Mouse (Mus musculus) stomach, embryonic 15.5 days (tissue): ENCODE measurements at regions not wholly inside any gene's neighbourhood (a gene's known extent, or its start where the extent isn't known, plus 50 kb on each side); places are given as distances from the start of the nearest gene placed in this dataset.
"Not testable (repeated sequence)": the region's sequence is repeated elsewhere in the genome, so short reads cannot be mapped to it uniquely, and the experiment has no call there.

Experiments
- ATAC-seq: fragments of 200-750 bp; cut with Nextera tagmentation; 2 replicates; pipeline ENCODE4 v1.8.0; 2017; ENCODE audit warnings: low read depth, moderate number of reproducible peaks, moderate TSS enrichment; ENCODE audit not compliant: insufficient read depth, low FRiP score
- H3K27ac ChIP-seq: fragments of 300-500 bp; sonication (generic); 2 replicates; pipeline ENCODE4 v1.5.1; 2015; ENCODE audit warnings: mild to moderate bottlenecking, inconsistent platforms
- H3K27me3 ChIP-seq: fragments of 300-500 bp; sonication (generic); replicated peaks from 2 replicates; pipeline ENCODE4 v1.6.1; 2015; ENCODE audit warnings: inconsistent platforms
- H3K36me3 ChIP-seq: fragments of 300-500 bp; sonication (generic); 2 replicates; pipeline ENCODE4 v1.6.1; 2015; ENCODE audit warnings: inconsistent platforms
- H3K4me1 ChIP-seq: fragments of 300-500 bp; sonication (generic); 2 replicates; pipeline ENCODE4 v1.6.1; 2015; ENCODE audit warnings: inconsistent platforms
- H3K4me2 ChIP-seq: fragments of 300-500 bp; sonication (generic); 2 replicates; pipeline ENCODE4 v1.6.1; 2015; ENCODE audit warnings: mild to moderate bottlenecking, inconsistent platforms
- H3K4me3 ChIP-seq: fragments of 300-500 bp; sonication (generic); replicated peaks from 2 replicates; pipeline ENCODE4 v1.5.1; 2015; ENCODE audit warnings: inconsistent platforms
- H3K9ac ChIP-seq: fragments of 300-500 bp; sonication (generic); 2 replicates; pipeline ENCODE4 v1.6.1; 2015; ENCODE audit warnings: inconsistent platforms
- H3K9me3 ChIP-seq: fragments of 300-500 bp; sonication (generic); 2 replicates; pipeline ENCODE4 v1.6.1; 2016; ENCODE audit warnings: inconsistent platforms
- WGBS: fragments of 180-500 bp; shearing (Covaris S2); methylation state at CpG from one replicate; pipeline ENCODE4 v1.1.7; 2015; 5-methylcytosine and 5-hydroxymethylcytosine counted together

GRCm38 (mm10) chr12:29367741-29368106, 160.5 kb upstream of the Myt1l start:
- H3K36me3 ChIP-seq, ATAC-seq, H3K27ac ChIP-seq, H3K9ac ChIP-seq, H3K9me3 ChIP-seq, H3K4me1 ChIP-seq, H3K4me3 ChIP-seq, H3K27me3 ChIP-seq: not testable (repeated sequence)
- 13% methylated on average over 3 of the region's 3 CpGs for WGBS
- peak overlapping the region; percentile 40 for H3K4me2 ChIP-seq

DNA sequence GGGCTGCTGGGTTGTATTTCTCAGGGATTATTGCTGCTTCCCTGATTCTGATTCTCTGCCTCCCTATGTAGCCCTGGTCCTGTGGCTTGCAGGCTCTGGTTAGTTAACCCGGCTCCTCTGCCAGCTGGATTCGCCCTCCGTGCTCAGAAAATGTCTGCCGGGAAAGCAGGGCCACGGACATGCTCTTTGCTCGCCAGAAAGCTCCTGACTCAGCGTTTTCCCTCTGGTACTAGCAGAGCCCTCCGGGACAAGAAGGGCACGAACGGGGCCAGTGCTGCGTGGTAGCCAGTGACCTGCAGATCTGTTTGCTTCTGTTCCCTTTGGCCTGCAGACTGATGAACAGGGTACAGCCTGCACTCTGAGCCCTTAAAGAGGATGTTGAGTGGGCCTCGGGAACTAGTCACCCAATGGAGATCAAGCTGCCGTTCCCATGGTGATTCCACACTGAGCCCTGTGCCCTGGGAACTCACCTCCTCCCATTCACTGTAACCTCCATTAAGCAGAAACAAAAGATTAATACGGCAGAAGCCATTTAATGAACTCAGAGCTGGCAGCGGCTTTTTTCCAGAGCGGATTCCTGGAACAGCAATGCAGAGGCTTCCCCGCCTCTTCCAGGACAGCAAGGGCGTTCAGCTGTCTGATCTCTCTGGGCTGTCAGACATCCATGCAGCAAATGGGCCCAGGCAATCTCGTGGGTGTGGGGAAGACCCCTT, 159.9 kb upstream of the Myt1l start:
- peak overlapping the region; percentile 40 for H3K4me2 ChIP-seq
- no peaks in the 10 kb centered on the region for H3K27me3 ChIP-seq
- no peaks in the 10 kb centered on the region for H3K36me3 ChIP-seq
- no peak overlapping the region for H3K27ac ChIP-seq
- peaks cover 6% of the 10 kb centered on the region; the same call in 1 of the 2 replicates for H3K4me1 ChIP-seq
- H3K4me3 ChIP-seq: no peak overlapping the region
- no peak for ATAC-seq
- WGBS: 20% methylated on average over 19 of the region's 19 CpGs
- no peak overlapping the region for H3K9ac ChIP-seq
- H3K9me3 ChIP-seq: no peaks in the 10 kb centered on the region

DNA sequence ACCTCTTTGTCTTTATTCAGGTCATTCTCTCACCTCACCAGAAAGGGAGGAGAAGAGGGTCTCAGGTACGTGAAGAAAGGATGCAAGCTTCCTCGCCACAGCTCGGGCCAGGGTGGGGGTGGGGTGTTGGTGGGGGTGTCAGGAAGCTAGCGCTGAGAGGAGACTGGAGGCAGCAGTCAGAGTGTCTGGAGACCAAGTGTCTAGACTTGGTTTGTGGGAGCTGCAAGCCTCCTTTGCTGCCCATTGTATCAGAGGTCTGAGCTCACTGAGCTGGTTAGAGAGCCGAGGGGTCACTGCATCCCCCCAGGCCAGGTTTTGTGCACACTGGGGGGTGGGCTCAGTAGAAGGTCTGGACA, 159.4 kb upstream of the Myt1l start:
- no peak overlapping the region for H3K4me3 ChIP-seq
- no peaks in the 10 kb centered on the region for H3K36me3 ChIP-seq
- H3K27ac ChIP-seq: no peak overlapping the region
- no peaks in the 10 kb centered on the region for H3K9me3 ChIP-seq
- no peak overlapping the region for H3K9ac ChIP-seq
- H3K27me3 ChIP-seq: no peaks in the 10 kb centered on the region
- no peak for ATAC-seq
- WGBS: 37% methylated on average over 5 of the region's 5 CpGs
- peaks cover 6% of the 10 kb centered on the region; the same call in 1 of the 2 replicates for H3K4me1 ChIP-seq
- H3K4me2 ChIP-seq: peak overlapping the region; percentile 40

- Histone ChIP-seq H3K4me1 (no peaks in the 10 kb centered on the region), H3K27me3 (no peaks in the 10 kb centered on the region), H3K4me2 (no peak overlapping the region), H3K9me3 (no peaks in the 10 kb centered on the region), H3K27ac (no peak overlapping the region), H3K9ac (no peak overlapping the region), H3K36me3 (no peaks in the 10 kb centered on the region), H3K4me3 (no peak overlapping the region)
- no peak for ATAC-seq
- WGBS: 80% methylated on average over 5 of the region's 5 CpGs
These were observed 136.4 kb upstream of the Myt1l start for GRCm38 (mm10) chr12:29391756-29392155.

GRCm38 (mm10) chr12:29394271-29394670, 133.9 kb upstream of the Myt1l start:
- no peaks in the 10 kb centered on the region for H3K4me1 ChIP-seq
- H3K27me3 ChIP-seq: no peaks in the 10 kb centered on the region
- WGBS: 79% methylated on average over 1 of the region's 1 CpGs
- H3K36me3 ChIP-seq: no peaks in the 10 kb centered on the region
- H3K4me3 ChIP-seq: no peak overlapping the region
- no peak overlapping the region for H3K4me2 ChIP-seq
- no peak for ATAC-seq
- no peaks in the 10 kb centered on the region for H3K9me3 ChIP-seq
- H3K27ac ChIP-seq: no peak overlapping the region
- no peak overlapping the region for H3K9ac ChIP-seq

DNA sequence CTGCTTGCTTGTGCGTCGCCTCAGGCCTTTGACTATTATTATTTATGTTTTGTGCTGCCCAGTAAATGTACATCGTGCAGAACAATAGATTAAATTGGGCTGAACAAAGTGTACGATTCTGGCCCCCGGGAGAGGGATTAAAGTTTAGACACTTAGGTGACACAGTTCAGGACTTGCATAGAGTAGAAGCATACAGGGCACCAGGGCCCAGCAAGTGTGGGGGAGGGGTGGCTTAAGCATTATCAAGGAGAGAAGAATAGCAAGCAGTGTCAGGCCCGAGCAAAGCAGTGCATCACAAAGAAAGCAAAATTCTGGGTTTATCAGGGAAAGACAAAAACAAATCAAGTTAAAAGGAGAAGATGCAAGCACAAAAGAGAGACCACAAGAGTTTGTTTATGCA, 133.3 kb upstream of the Myt1l start:
- no peak for ATAC-seq
- Histone ChIP-seq H3K9me3 (no peaks in the 10 kb centered on the region), H3K4me2 (no peak overlapping the region), H3K27ac (no peak overlapping the region), H3K27me3 (no peaks in the 10 kb centered on the region), H3K4me3 (no peak overlapping the region), H3K9ac (no peak overlapping the region), H3K36me3 (no peaks in the 10 kb centered on the region), H3K4me1 (no peaks in the 10 kb centered on the region)
- WGBS: 68% methylated on average over 6 of the region's 6 CpGs

DNA sequence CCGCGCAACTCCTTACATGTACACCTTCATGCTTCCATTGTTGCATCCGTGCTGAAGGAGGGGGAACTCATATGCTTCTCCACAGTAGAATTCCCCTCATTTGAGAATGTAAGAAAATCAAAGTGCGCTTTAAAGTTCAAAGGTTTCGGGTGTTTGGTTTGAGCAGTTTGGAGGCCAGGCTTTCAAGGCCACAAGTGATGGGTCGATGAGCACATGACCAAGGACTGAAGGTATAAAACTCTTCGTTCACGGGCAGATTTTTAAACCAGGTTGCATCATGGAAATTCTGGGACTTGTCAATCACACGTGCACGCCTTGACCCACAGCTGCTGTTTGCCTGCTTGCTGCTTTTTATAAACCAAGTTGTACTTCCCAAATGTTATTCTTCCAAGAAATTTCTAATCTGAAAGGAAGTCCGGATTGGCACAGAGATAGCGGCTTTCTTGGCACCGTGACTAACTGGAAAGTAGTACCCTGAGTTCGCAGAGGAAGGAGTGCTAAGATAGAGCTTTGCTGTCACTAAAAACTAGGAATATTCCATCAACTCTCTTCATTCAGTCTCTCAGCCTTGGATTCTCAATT, 132.7 kb upstream of the Myt1l start:
- H3K4me3 ChIP-seq: no peak overlapping the region
- H3K4me2 ChIP-seq: no peak overlapping the region
- H3K4me1 ChIP-seq: no peaks in the 10 kb centered on the region
- H3K9me3 ChIP-seq: no peaks in the 10 kb centered on the region
- H3K27me3 ChIP-seq: no peaks in the 10 kb centered on the region
- H3K27ac ChIP-seq: no peak overlapping the region
- no peak overlapping the region for H3K9ac ChIP-seq
- 83% methylated on average over 14 of the region's 14 CpGs for WGBS
- ATAC-seq: no peak
- H3K36me3 ChIP-seq: no peaks in the 10 kb centered on the region

DNA sequence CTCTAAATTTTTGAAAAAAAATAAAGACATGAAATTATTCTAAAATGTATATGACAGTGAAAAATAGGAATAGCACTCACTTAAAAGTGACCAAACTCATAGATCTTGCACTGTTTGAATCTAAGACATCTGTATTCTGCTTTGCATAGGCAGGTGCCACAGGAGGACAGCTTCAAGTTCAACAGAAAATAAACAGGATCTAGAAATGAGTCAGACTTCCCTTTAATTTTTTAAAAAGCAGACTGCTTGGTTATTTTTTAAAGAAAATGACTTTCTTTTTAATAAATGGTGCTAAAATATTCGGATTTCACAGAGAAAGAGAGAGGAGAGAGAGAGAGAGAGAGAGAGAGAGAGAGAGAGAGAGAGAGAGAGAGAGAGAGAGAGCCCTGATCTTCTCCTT, 123.8 kb upstream of the Myt1l start:
- 8% methylated on average over 1 of the region's 1 CpGs for WGBS
- no peak overlapping the region for H3K4me2 ChIP-seq
- no peaks in the 10 kb centered on the region for H3K27me3 ChIP-seq
- no peaks in the 10 kb centered on the region for H3K4me1 ChIP-seq
- H3K4me3 ChIP-seq: no peak overlapping the region
- H3K27ac ChIP-seq: no peak overlapping the region
- no peak for ATAC-seq
- no peaks in the 10 kb centered on the region for H3K36me3 ChIP-seq
- H3K9me3 ChIP-seq: no peaks in the 10 kb centered on the region
- H3K9ac ChIP-seq: no peak overlapping the region

DNA sequence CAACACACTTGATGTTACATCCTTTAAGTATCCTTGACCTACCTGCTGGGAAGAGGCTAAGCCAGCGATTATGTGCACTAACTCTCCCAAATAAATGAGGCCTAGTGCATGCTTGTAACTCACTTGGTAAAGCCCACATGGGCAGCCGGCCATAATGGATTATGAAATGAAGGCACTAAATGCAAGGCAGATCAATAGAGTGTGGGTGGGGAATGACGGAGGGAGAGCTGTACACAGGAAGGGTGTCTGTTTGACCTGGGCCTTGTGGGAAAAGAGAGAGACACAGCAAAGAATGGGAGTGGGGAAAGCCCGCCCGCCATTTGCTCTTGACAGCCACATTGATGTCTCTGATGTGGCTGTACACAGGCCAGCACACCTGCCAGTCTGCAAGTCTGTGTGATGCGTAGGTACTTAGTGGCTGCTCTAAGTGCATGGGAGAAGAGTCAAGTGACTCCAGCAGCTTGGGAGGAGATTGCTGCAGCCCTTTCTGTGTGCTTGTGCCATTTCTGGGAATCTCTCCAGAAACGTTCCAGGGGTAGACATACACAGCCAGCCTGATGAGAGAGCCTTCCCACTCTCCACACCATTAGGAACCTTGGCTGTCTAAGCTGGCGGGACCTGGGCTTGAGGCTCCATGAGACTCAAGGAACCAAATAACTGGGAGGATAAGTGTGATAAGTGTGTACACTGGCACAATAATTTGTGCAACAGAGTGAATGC, 118.7 kb upstream of the Myt1l start:
- Histone ChIP-seq H3K27ac (no peak overlapping the region), H3K4me2 (no peak overlapping the region), H3K4me1 (no peaks in the 10 kb centered on the region), H3K4me3 (no peak overlapping the region), H3K27me3 (no peaks in the 10 kb centered on the region), H3K9me3 (no peaks in the 10 kb centered on the region), H3K36me3 (no peaks in the 10 kb centered on the region), H3K9ac (no peak overlapping the region)
- no peak for ATAC-seq
- WGBS: 81% methylated on average over 8 of the region's 8 CpGs

DNA sequence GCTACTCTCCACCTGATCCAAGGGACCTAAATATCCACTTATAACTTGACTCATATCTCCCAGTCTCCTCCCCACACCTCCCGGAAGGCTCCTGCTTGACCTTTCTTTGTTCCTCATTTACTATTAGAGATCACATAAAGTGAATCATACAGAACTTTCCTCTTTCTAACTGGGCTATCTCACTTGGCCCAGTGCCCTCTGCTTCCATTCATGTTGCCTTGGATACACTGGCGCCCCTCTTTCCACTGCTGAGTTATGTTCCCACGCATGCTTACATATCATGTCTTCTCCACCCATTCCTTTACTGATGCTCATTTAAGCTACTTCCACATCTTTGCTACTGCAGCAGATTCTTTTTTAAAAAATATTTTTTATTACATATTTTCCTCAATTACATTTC, 94.2 kb upstream of the Myt1l start:
- no peaks in the 10 kb centered on the region for H3K27me3 ChIP-seq
- H3K9ac ChIP-seq: no peak overlapping the region
- no peaks in the 10 kb centered on the region for H3K36me3 ChIP-seq
- no peaks in the 10 kb centered on the region for H3K9me3 ChIP-seq
- H3K4me1 ChIP-seq: no peaks in the 10 kb centered on the region
- no peak overlapping the region for H3K4me2 ChIP-seq
- no peak overlapping the region for H3K27ac ChIP-seq
- 84% methylated on average over 3 of the region's 3 CpGs for WGBS
- no peak overlapping the region for H3K4me3 ChIP-seq
- no peak for ATAC-seq

DNA sequence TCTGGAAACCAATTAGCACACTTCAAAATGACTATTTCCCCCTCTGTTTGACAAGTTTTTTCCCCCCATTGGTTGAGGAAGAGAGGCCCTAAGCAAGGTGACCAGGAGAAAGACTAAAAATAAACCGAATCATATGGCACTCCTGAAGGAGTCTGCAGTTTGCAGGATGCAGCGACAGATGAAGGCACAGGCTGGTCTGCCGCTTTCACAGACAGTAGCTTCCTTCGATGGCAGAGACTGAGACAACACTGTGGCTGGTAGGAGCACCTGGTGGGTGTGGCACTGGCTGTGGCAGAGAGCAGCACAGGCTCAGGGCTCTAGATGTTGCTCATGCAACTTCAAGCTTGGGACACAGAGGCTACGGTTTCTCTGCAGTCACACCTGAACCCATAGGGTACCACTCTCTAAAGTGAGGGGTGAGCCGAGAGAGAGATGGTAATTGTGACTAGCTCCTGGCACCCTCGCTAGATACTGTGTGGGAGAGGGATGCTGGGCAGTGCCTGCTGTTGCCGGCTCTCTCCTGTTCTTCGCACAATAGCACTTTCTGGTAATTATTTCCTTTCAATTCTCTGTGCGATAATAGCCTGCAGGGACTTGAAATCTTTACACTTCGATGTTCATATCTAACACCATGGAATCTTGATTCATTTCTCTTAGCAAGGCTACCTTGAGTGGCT, 88.7 kb upstream of the Myt1l start:
- Histone ChIP-seq H3K4me3 (no peak overlapping the region), H3K27ac (no peak overlapping the region), H3K4me1 (no peaks in the 10 kb centered on the region), H3K36me3 (no peaks in the 10 kb centered on the region), H3K27me3 (no peaks in the 10 kb centered on the region), H3K4me2 (no peak overlapping the region), H3K9me3 (no peaks in the 10 kb centered on the region), H3K9ac (no peak overlapping the region)
- 79% methylated on average over 11 of the region's 11 CpGs for WGBS
- no peak for ATAC-seq

DNA sequence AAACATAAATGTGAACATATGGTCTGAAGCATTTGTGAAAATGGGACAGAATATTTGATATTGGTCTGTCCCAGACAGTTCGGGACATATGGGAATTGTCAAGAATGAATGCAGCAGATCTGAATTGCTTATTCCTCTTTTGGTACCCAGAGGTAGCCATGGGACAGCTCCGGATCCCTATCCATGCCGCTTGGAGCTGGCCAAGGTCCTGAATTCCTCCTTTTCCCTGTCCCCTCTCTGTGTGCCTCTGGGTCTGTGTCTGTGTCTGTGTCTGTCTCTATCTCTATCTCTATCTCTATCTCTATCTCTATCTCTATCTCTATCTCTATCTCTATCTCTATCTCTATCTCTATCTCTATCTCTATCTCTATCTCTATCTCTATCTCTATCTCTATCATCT, 63.0 kb upstream of the Myt1l start:
- not testable (repeated sequence) for H3K4me2 ChIP-seq, H3K9me3 ChIP-seq, H3K27ac ChIP-seq, H3K36me3 ChIP-seq, H3K9ac ChIP-seq, H3K27me3 ChIP-seq, H3K4me3 ChIP-seq, H3K4me1 ChIP-seq
- WGBS: 8% methylated on average over 3 of the region's 3 CpGs
- peak; percentile 47; the same call in 1 of the 2 replicates for ATAC-seq
